Mouse (Mus musculus): ENCODE measurements at regions not wholly inside any gene's neighbourhood (a gene's known extent, or its start where the extent isn't known, plus 50 kb on each side); places are given as distances from the start of the nearest gene placed in this dataset.

DNA sequence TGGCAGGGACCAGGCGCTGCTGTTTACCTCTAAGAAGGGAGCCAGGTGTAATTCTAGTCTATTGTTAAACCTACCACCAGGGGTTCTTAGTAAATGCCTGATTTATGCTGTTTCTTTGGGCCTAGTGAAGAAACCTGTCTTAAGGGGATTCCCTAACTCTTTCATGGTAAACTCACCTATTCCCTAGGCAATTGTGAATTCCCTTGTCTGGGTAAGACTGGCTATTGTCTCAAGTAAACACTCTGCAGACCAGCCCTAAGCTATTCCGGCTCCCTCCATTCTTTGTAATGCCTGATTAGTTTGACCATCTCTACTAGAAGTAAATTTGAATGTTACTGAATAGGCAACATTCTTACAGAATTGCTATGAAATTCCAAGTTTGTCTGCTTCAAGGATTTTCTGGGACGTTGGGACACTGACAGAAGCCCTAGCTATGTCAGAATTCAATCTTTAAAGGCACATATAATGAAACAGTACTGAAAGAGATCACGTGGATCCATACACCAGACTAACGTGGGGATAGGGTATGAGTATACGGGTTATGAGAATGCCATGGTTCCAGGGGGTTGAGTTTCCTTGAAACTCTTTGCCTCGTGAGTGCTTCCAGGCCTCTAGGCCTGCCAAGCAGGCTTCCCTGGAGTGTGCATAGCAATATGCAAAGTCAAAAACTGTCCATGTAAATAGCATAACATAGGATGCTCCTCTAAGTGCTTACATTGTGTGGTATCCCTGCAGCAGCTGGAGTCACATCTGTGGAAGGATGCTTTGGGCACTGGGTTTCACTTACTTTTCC is 734.7 kb upstream of the Nrsn1 start:
- Histone ChIP-seq H3K4me2 (ENCODE audit: low read depth, low read length) (no peak overlapping the region), H3K27me3 (ENCODE audit: insufficient read depth, low read length) (no peaks in the 10 kb centered on the region), H3K4me1 (ENCODE audit: insufficient read depth, low read length) (no peaks in the 10 kb centered on the region), H3K4me3 (ENCODE audit: low read length) (no peak overlapping the region), H3K27ac (no peak overlapping the region), H3K36me3 (ENCODE audit: insufficient read depth, low read length) (no peaks in the 10 kb centered on the region), H3K9ac (replicated peaks; ENCODE audit: low read length) (no peak overlapping the region), H3K9me3 (ENCODE audit: low read length) (no peaks in the 10 kb centered on the region)
- DNase-seq (ENCODE audit: low spot score): no peak
- ATAC-seq: no peak
- no peak for TF ChIP-seq CTCF (IDR thresholded peaks at IDR 0.05; ENCODE audit: low read depth)
- 80% methylated on average over 7 of the region's 7 CpGs for WGBS

DNA sequence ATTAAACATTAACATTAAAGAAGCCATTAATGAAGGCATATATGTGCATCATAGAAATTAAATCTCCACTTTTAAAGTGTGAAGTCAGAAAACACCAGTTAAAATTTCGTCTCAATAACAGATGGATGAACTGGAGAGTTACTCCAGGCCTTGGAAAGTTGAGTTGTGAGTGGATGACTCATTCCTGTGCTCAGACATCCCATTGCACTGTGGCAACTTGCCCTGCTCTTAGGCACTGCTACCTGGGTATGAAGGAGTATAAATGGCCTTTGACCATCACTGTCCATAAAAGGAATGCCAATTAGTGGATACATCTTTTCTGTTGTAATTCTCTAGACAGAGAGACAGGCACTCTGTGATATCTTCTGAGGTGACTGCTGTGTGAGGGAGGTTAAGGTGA is 723.2 kb upstream of the Nrsn1 start:
- ATAC-seq (no peak), DNase-seq (ENCODE audit: low spot score) (no peak)
- Histone ChIP-seq H3K4me1 (ENCODE audit: insufficient read depth, low read length) (no peaks in the 10 kb centered on the region), H3K4me3 (ENCODE audit: low read length) (no peak overlapping the region), H3K27ac (no peak overlapping the region), H3K36me3 (ENCODE audit: insufficient read depth, low read length) (no peaks in the 10 kb centered on the region), H3K4me2 (ENCODE audit: low read depth, low read length) (no peak overlapping the region), H3K9ac (replicated peaks; ENCODE audit: low read length) (no peak overlapping the region), H3K27me3 (ENCODE audit: insufficient read depth, low read length) (no peaks in the 10 kb centered on the region), H3K9me3 (ENCODE audit: low read length) (no peaks in the 10 kb centered on the region)
- TF ChIP-seq CTCF (IDR thresholded peaks at IDR 0.05; ENCODE audit: low read depth): no peak
- 71% methylated on average over 1 of the region's 1 CpGs for WGBS

DNA sequence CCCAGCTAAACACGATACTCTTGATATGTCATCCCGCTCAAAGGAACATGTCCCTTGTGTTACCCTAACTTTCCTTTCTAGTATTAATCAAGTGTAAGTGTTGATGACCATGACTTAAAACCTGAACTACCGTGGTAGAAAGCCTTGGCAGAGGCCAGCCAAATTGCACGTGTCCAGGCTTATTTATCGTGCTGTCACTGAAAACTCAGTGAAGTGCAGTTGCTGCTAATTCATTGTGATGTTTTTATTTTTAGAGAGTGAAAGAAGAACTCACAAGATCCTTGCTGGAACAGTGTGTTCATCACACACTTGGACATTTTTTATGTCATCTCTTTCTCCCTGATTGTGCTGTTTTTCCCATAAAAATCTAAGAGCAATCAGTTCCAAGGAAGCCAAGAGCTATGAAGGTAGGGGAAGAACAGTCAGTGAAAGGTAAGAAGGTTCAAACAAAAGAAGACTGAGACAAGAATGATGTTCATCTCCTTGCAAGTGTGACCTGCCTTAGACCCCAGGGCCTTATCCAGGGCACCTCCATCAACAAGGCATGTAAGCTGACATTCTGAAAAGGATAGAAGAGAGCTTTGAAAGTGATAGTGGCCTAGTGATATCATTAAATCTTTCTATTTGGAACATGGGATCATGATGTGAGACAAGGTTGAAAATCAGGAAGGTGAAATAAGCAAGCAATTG is 718.9 kb upstream of the Nrsn1 start:
- no peaks in the 10 kb centered on the region for H3K27me3 ChIP-seq (ENCODE audit: insufficient read depth, low read length)
- WGBS: 76% methylated on average over 5 of the region's 5 CpGs
- H3K9me3 ChIP-seq (ENCODE audit: low read length): no peaks in the 10 kb centered on the region
- no peak for DNase-seq (ENCODE audit: low spot score)
- no peaks in the 10 kb centered on the region for H3K36me3 ChIP-seq (ENCODE audit: insufficient read depth, low read length)
- no peak overlapping the region for H3K4me2 ChIP-seq (ENCODE audit: low read depth, low read length)
- H3K4me3 ChIP-seq (ENCODE audit: low read length): no peak overlapping the region
- no peak overlapping the region for H3K9ac ChIP-seq (replicated peaks; ENCODE audit: low read length)
- H3K4me1 ChIP-seq (ENCODE audit: insufficient read depth, low read length): no peaks in the 10 kb centered on the region
- no peak overlapping the region for H3K27ac ChIP-seq
- no peak for TF ChIP-seq CTCF (IDR thresholded peaks at IDR 0.05; ENCODE audit: low read depth)
- ATAC-seq: no peak

DNA sequence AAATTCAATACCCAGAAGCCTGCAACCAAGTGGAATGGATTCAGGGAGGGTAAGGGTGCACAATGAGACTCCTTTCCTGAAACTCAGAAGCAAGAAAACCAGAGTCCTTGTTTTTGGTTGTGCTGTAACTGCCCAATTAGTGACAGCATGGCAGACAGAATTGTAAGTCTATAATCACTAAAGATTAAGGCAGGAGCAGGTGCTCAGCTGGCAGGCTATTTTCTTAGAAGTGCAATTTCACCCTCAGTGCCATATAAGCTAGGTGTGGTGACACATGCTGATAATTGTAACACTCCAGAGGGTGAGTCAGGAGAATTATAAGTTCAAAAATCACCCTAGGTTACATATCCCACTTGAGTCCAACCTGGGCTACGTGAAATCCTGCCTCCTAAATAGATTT is 714.2 kb upstream of the Nrsn1 start:
- no peak for DNase-seq (ENCODE audit: low spot score)
- ATAC-seq: no peak
- no peaks in the 10 kb centered on the region for H3K4me1 ChIP-seq (ENCODE audit: insufficient read depth, low read length)
- 83% methylated on average over 1 of the region's 1 CpGs for WGBS
- H3K9ac ChIP-seq (replicated peaks; ENCODE audit: low read length): no peak overlapping the region
- H3K4me3 ChIP-seq (ENCODE audit: low read length): no peak overlapping the region
- TF ChIP-seq CTCF (IDR thresholded peaks at IDR 0.05; ENCODE audit: low read depth): no peak
- no peaks in the 10 kb centered on the region for H3K27me3 ChIP-seq (ENCODE audit: insufficient read depth, low read length)
- H3K4me2 ChIP-seq (ENCODE audit: low read depth, low read length): no peak overlapping the region
- no peak overlapping the region for H3K27ac ChIP-seq
- no peaks in the 10 kb centered on the region for H3K9me3 ChIP-seq (ENCODE audit: low read length)
- H3K36me3 ChIP-seq (ENCODE audit: insufficient read depth, low read length): no peaks in the 10 kb centered on the region

DNA sequence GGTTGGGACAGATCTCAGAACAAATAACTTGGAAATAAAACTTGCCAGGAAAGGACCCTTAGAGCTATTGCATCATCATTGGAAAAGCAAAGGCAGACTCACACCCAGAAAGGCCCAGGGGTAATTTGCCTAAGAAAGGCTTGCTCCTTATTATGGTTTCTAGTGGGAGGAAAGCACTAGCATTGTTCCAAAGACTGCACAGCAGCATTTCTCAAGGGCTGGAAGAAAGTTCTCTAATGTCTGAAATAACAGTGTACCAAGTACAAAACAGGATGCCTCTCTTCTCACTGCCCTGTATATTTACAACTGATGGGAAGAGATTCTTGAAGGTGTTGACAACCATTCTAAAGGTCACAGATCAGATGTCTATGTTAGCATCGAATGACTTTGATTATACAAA is 713.4 kb upstream of the Nrsn1 start:
- Histone ChIP-seq H3K27ac (no peak overlapping the region), H3K9ac (replicated peaks; ENCODE audit: low read length) (no peak overlapping the region), H3K27me3 (ENCODE audit: insufficient read depth, low read length) (no peaks in the 10 kb centered on the region), H3K36me3 (ENCODE audit: insufficient read depth, low read length) (no peaks in the 10 kb centered on the region), H3K9me3 (ENCODE audit: low read length) (no peaks in the 10 kb centered on the region), H3K4me3 (ENCODE audit: low read length) (no peak overlapping the region), H3K4me1 (ENCODE audit: insufficient read depth, low read length) (no peaks in the 10 kb centered on the region), H3K4me2 (ENCODE audit: low read depth, low read length) (no peak overlapping the region)
- no peak for DNase-seq (ENCODE audit: low spot score)
- no peak for TF ChIP-seq CTCF (IDR thresholded peaks at IDR 0.05; ENCODE audit: low read depth)
- 80% methylated on average over 1 of the region's 1 CpGs for WGBS
- no peak for ATAC-seq

DNA sequence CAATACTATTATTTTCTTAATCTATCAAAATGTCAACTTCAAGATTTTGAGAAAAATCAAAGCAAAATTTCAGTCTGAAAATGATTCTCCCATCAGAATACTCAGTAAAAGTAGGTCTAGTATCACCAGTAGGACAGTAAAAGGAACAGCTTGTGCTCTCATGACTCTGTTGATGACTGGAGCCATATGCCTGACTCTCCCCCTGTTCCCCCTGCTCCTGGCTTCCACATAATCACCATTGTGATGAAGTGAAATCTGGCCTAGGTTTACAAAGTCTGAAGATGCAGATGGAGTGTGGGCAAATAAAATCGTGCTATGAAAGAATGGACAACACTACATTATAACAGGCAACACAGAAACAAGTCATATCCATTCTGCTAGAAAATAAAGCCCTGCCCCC is 708.3 kb upstream of the Nrsn1 start:
- no peak for ATAC-seq
- Histone ChIP-seq H3K27me3 (ENCODE audit: insufficient read depth, low read length) (no peaks in the 10 kb centered on the region), H3K9me3 (ENCODE audit: low read length) (no peaks in the 10 kb centered on the region), H3K4me2 (ENCODE audit: low read depth, low read length) (no peak overlapping the region), H3K27ac (no peak overlapping the region), H3K4me1 (ENCODE audit: insufficient read depth, low read length) (no peaks in the 10 kb centered on the region), H3K9ac (replicated peaks; ENCODE audit: low read length) (no peak overlapping the region), H3K4me3 (ENCODE audit: low read length) (no peak overlapping the region), H3K36me3 (ENCODE audit: insufficient read depth, low read length) (no peaks in the 10 kb centered on the region)
- no peak for TF ChIP-seq CTCF (IDR thresholded peaks at IDR 0.05; ENCODE audit: low read depth)
- 52% methylated on average over 1 of the region's 1 CpGs for WGBS
- no peak for DNase-seq (ENCODE audit: low spot score)

DNA sequence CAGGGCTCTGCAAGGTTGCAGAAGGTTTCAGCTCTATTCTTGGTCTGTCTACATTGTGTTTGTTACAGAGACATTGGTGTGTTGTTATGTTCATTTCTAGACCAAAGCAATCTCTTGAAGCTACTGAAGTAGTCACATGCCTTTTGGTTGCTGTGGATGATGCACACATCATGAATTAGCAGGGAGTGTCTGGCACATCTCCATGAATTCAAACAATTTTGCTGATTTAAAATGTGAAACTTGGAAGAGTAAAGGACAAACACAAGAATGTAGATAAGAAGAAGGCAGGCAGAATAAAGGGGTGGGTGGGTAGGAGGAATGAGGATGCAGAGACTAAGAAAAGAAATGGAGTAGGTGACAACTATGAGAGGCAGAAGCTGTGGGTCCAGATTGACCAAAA is 688.3 kb upstream of the Nrsn1 start:
- no peaks in the 10 kb centered on the region for H3K27me3 ChIP-seq (ENCODE audit: insufficient read depth, low read length)
- no peak for ATAC-seq
- no peak overlapping the region for H3K9ac ChIP-seq (replicated peaks; ENCODE audit: low read length)
- no peaks in the 10 kb centered on the region for H3K9me3 ChIP-seq (ENCODE audit: low read length)
- H3K4me2 ChIP-seq (ENCODE audit: low read depth, low read length): no peak overlapping the region
- TF ChIP-seq CTCF (IDR thresholded peaks at IDR 0.05; ENCODE audit: low read depth): no peak
- no peaks in the 10 kb centered on the region for H3K36me3 ChIP-seq (ENCODE audit: insufficient read depth, low read length)
- no peak overlapping the region for H3K4me3 ChIP-seq (ENCODE audit: low read length)
- no peaks in the 10 kb centered on the region for H3K4me1 ChIP-seq (ENCODE audit: insufficient read depth, low read length)
- no peak overlapping the region for H3K27ac ChIP-seq
- DNase-seq (ENCODE audit: low spot score): no peak
